Mouse (Mus musculus): ENCODE results near the gene Cdkn2aipnl.

The Cdkn2aipnl gene

GRCm38 (mm10) chr11:51946144-51946543 lies 21.3 kb upstream of the Cdkn2aipnl start:
- DNase-seq (ENCODE audit: low read depth, low spot score): peak; percentile 35

- DNase-seq (ENCODE audit: low read depth, low spot score): peak; percentile 44
Measured at GRCm38 (mm10) chr11:51949155-51949840, 18.2 kb upstream of the Cdkn2aipnl start.

GRCm38 (mm10) chr11:51949919-51950318 lies 17.5 kb upstream of the Cdkn2aipnl start:
- DNase-seq (ENCODE audit: low read depth, low spot score): no peak

- peak; percentile 77 for DNase-seq (ENCODE audit: low read depth, low spot score)
Measured at GRCm38 (mm10) chr11:51951861-51952420, 15.5 kb upstream of the Cdkn2aipnl start.

- no peak for DNase-seq (ENCODE audit: low read depth, low spot score)
Measured at GRCm38 (mm10) chr11:51956112-51956511, 11.3 kb upstream of the Cdkn2aipnl start.

GRCm38 (mm10) chr11:51957760-51958159 lies 9.7 kb upstream of the Cdkn2aipnl start:
- no peak for DNase-seq (ENCODE audit: low read depth, low spot score)

GRCm38 (mm10) chr11:51959511-51959910 lies 8.0 kb upstream of the Cdkn2aipnl start:
- no peak for DNase-seq (ENCODE audit: low read depth, low spot score)

- peak; percentile 38 for DNase-seq (ENCODE audit: low read depth, low spot score)
Measured at GRCm38 (mm10) chr11:51960061-51960460, 7.4 kb upstream of the Cdkn2aipnl start.

- DNase-seq (ENCODE audit: low read depth, low spot score): peak; percentile 60
Measured at GRCm38 (mm10) chr11:51960967-51961471, 6.4 kb upstream of the Cdkn2aipnl start.

GRCm38 (mm10) chr11:51961761-51962160 lies 5.7 kb upstream of the Cdkn2aipnl start:
- no peak for DNase-seq (ENCODE audit: low read depth, low spot score)

GRCm38 (mm10) chr11:51962277-51962676 lies 5.2 kb upstream of the Cdkn2aipnl start:
- no peak for DNase-seq (ENCODE audit: low read depth, low spot score)

GRCm38 (mm10) chr11:51966651-51967050 lies 810 bp upstream of the Cdkn2aipnl start:
- DNase-seq (ENCODE audit: low read depth, low spot score): no peak

- no peak for DNase-seq (ENCODE audit: low read depth, low spot score)
Measured at GRCm38 (mm10) chr11:51968896-51969295, 1.4 kb downstream of the Cdkn2aipnl start.

- DNase-seq (ENCODE audit: low read depth, low spot score): no peak
Measured at GRCm38 (mm10) chr11:51969511-51969910, 2.0 kb downstream of the Cdkn2aipnl start.

GRCm38 (mm10) chr11:51971644-51972043 lies 4.2 kb downstream of the Cdkn2aipnl start:
- DNase-seq (ENCODE audit: low read depth, low spot score): no peak

GRCm38 (mm10) chr11:51999611-52000289 lies 32.3 kb downstream of the Cdkn2aipnl start:
- peak; percentile 74 for DNase-seq (ENCODE audit: low read depth, low spot score)

- DNase-seq (ENCODE audit: low read depth, low spot score): peak; percentile 99
Measured at GRCm38 (mm10) chr11:52000290-52000962, 33.0 kb downstream of the Cdkn2aipnl start, which contains the start of gene Ube2b. Gene Ube2b (minus strand): TSS chr11:52000762.

GRCm38 (mm10) chr11:52001341-52001740 lies 33.9 kb downstream of the Cdkn2aipnl start:
- no peak for DNase-seq (ENCODE audit: low read depth, low spot score)

- no peak for DNase-seq (ENCODE audit: low read depth, low spot score)
Measured at GRCm38 (mm10) chr11:52001861-52002260, 34.4 kb downstream of the Cdkn2aipnl start.

GRCm38 (mm10) chr11:52002842-52003504 lies 35.5 kb downstream of the Cdkn2aipnl start:
- DNase-seq (ENCODE audit: low read depth, low spot score): no peak

- DNase-seq (ENCODE audit: low read depth, low spot score): no peak
Measured at GRCm38 (mm10) chr11:52003505-52003771, 36.0 kb downstream of the Cdkn2aipnl start.

Data from 3T3-L1 (cell line).